Mouse (Mus musculus) brown adipose tissue, adult 24 weeks (tissue): ENCODE results near the gene Tprgl. TPM values are rescaled to one million over a fixed set of nuclear protein-coding genes. Genes with fewer than 3 reads are reported as not detected.

Experiments
- H3K27ac ChIP-seq: fragments of 200-500 bp; replicated peaks from 2 replicates; pipeline ENCODE4 v1.5.1; 2012; ENCODE audit warnings: low read depth, mild to moderate bottlenecking, low read length
- H3K4me1 ChIP-seq: fragments of 200-500 bp; 2 replicates; pipeline ENCODE4 v1.6.1; 2012; ENCODE audit warnings: low read length, mixed read lengths; ENCODE audit not compliant: control insufficient read depth, insufficient read depth, insufficient read length
- H3K4me3 ChIP-seq: fragments of 200-500 bp; 2 replicates; pipeline ENCODE4 v1.5.1; 2012; ENCODE audit warnings: low read depth, mild to moderate bottlenecking, low read length, moderate library complexity; ENCODE audit not compliant: insufficient read depth
- polyA plus RNA-seq: library from polyadenylated mRNA; stranded (reverse); fragments of >200 nt; gene quantifications from 2 replicates; pipeline ENCODE4 v1.2.4, GENCODE M21; 2012; ENCODE audit not compliant: missing spikeins, insufficient read depth, insufficient read length

Tprgl gene
- polyA plus RNA-seq = 105 and 132 TPM in 2 replicates

DNA sequence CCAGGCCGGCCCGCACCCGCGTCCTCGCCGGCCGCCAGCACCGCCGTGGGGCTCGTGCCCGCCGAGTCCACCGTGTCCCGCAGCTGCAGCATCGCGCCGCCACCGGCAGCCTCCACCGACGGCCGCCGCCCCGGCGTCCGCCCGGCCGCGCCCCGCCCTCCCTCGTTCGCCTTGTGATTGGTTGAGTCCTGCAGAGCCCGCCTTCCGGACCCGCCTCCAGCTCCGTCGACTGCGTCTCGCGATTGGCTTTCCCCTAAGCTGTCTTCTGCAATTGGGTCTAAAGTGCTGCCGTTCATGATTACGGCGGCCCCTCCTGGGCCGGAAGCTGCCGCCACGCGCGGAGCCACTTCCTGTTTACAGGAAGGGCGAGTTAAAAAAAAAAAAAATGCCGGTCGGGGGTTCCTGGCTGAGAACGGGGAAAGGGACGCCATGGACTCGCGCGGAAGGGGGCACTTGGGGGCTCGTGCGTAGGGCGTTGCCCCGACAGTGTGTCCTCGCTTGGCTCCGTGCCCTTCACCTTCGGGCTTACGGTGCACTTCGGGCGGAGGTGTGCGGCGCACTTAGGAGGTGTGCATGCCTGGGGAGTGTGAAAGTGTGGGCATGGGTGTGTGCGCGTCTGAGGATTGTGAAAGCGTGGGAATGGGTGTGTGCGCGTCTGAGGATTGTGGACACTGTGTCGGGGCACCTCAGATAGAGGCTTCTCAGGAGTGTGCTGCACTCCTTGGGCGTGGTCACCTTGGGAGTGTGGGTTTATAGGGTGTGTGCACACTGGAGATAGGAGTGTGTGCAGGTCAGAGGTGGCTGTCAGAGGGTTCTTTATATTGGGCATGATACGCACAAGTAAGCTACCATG is at the start of gene Tprgl:
Tprgl (minus strand) TSS at position 129 of the 853 bp plus-strand sequence.
- Histone ChIP-seq H3K4me3 (peak within 1 kb of the TSS; percentile 87), H3K4me1 (no peaks in the 10 kb centered on the region), H3K27ac (peak within 1 kb of the TSS; percentile 90)

DNA sequence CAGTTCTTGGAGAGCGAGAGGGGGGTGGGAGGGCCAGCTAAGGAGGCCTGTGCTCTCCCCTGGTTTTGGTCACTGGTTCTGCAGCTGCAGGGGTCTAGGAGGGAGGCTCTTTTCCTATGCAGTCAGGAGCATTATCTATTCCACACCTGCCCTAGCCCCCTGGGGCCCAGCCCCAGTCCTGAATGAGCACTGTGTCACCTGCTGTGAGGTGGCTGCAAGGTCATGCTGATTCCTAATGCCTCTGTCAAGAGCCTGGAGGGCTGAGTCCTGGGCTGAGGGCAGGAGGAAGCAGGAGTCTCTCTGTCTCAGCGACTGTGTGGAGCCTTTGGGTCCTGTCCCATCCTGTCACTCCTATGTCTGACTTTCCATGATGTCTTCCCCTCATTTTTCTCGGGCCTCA is 49.4 kb upstream of the Tprgl start:
- no peak overlapping the region for H3K27ac ChIP-seq
- H3K4me1 ChIP-seq = peaks cover 4% of the 10 kb centered on the region
- no peak overlapping the region for H3K4me3 ChIP-seq

DNA sequence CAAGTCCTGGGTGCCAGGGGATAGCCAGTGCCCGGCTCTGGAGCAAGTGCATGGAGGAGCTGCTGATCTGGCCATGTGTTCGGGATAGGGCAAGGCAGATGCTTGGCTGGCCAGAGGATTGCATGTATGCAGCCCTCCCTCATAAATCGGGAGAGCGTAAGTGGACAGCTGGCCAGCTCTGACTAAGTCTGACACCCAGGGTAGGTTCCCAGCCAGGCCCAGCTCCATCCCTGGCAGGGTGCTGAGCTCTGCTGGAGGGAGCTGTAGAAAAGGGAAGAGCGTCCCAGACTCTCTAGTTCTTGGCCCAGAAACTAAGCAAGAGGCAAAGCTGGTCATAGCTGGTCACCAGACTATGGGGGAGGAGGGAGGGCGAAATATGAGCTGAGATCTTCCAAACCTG is 48.6 kb upstream of the Tprgl start:
- Histone ChIP-seq H3K4me3 (no peak overlapping the region), H3K4me1 (peaks cover 9% of the 10 kb centered on the region), H3K27ac (no peak overlapping the region)

DNA sequence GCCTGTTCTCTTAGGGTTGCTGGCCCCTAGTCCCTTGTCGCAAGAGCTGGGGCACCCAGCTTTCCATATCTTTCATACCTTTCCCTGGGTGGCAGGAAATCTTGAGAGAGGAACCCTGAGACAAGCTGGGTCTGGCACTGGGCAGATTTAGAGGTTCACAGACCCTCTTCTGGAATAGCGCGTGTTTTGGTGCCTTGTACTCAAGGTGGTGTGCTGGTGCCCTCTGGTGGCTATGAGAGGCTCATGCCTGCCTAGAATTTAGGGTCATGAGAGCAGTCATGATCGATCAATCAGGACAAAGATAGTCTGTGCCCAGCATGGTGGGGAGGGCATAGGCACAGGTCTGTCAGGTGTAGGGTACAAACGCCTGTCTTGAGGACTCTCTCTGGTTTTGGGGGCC is 46.8 kb upstream of the Tprgl start:
- peaks cover 9% of the 10 kb centered on the region for H3K4me1 ChIP-seq
- H3K27ac ChIP-seq = no peak overlapping the region
- H3K4me3 ChIP-seq = no peak overlapping the region

DNA sequence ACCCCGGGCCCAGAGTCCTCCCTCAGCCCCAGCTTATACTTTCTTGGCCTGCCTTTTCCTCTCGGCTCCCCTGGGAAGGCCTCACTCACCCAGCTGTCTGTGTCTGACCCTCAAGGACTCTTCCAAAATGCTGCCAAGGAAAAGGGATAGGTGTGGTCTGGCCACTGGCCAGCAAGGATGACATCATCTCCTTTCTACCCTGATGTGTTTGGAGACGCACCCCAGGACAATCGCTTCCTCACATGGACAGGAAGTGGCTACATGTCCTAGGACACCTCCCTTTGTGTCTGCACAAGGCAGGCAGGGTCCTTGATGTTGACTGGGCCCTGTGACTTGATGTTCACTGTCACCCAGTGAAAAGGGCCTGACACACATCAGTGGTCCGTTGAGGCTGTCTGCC is 44.9 kb upstream of the Tprgl start:
- peaks cover 9% of the 10 kb centered on the region for H3K4me1 ChIP-seq
- no peak overlapping the region for H3K4me3 ChIP-seq
- no peak overlapping the region for H3K27ac ChIP-seq

DNA sequence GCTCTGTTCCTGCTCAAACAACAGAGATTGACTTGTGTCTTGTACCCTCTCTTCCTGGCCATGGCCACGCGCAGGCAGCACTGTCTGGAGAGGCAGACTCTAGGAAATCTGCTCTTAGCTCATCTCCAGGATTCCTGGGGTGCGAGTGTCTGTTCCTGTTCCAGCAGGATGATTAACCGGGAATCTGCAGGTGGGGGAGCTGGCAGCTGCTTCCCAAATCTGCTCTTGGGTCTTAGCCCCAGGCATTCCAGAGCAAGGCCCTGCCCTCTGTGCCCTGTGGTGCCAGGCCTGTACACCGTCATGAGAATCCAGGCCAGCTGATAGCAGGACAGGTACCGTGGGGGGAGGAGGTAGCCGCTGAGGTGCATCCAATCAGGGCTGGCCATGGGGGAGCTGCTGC is 44.1 kb upstream of the Tprgl start:
- no peak overlapping the region for H3K4me3 ChIP-seq
- peaks cover 9% of the 10 kb centered on the region for H3K4me1 ChIP-seq
- no peak overlapping the region for H3K27ac ChIP-seq

DNA sequence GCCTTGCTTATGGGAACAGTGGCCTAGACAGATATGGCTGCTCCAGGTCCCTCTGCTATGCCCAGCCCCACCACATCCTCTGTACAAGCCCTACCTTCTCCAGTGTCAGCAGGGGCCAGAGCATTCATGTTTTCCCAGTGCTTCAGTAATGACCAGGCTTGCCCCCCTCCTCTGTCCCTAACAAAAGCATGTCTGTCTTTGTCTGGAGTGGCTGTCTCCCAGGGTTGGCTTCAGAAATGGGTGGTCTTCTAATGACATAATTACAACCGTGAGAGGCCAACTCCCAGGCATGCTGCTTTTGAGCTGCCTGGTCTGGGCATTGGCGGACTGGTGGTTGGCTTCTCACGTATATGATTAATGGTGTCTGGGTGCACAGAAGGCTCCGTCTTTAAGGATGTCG is 41.0 kb upstream of the Tprgl start:
- no peak overlapping the region for H3K4me3 ChIP-seq
- H3K4me1 ChIP-seq = peaks cover 9% of the 10 kb centered on the region
- no peak overlapping the region for H3K27ac ChIP-seq

DNA sequence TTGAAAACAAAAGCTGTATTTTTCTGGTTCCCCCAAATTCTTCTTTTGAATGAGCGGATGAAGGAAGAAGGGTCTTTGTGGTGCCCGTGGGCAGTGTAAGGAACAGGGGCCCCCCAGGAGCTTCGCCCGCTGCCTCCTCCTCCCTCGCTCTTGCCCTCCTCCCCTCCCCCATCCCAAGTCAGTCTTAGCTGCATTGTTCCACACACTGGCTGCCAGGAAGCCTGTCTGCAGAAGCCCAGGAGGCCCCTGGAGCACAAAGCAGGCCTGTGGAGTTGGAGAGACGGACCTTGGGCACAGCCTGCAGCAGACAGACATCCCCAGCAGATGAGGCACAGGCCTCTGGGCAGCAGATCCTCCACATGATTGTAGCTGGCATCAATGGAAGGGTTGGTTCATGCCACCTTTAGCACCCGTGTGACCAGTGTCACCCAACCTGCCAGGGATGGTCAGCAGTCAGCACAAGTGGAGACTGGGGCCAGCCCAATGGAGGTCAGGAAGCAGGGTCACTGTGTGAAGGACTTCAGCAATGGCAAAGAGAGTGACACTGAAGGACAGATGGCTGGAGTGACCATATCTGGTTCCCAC is 38.0 kb upstream of the Tprgl start:
- no peak overlapping the region for H3K4me3 ChIP-seq
- H3K4me1 ChIP-seq = no peaks in the 10 kb centered on the region
- H3K27ac ChIP-seq = no peak overlapping the region

DNA sequence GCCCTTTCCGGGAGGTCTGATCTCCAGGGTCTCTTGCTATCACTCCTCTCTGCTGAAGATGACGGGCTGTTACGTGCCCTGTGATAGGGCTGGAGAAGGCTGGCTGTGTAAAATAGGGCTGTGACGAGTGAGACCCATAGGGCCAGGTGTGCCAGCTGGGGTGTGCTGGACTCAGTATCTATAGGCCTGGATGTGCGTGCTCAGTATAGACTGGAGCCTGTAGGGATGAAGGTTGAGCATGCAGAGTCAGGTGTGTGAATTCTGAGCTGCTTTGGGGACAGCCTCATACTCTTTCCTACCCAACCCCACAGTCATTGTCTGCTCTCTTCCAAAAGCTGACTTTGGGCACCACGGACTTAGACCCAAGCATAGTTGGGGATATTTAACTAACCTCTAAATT is 37.5 kb upstream of the Tprgl start:
- Histone ChIP-seq H3K4me3 (no peak overlapping the region), H3K27ac (no peak overlapping the region)

DNA sequence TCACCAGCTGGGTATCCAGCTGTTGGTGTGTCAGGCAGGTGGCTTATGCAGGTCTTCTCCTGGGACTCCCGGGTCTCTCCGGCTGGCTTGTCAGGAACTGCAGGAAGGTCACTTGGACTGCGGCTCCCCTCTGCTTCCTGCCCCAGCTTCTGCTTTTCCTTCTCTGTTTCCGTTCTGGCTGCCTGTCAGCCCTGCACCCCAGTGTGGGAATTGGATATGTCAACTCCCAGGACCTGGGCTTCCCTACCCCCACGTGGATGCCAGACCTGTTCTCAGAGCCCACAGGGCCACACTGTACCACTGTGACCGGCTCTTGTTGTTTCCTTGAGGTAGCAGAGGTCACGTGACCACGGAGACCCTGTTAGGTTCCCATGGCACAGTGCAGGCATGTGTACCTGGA is 28.5 kb upstream of the Tprgl start:
- Histone ChIP-seq H3K4me1 (peaks cover 11% of the 10 kb centered on the region), H3K27ac (peak overlapping the region; percentile 1; the same call in 1 of the 2 replicates), H3K4me3 (no peak overlapping the region)

More for the DNA sequence above, 37.5 kb upstream of the Tprgl start:
- H3K4me1 ChIP-seq = no peaks in the 10 kb centered on the region

DNA sequence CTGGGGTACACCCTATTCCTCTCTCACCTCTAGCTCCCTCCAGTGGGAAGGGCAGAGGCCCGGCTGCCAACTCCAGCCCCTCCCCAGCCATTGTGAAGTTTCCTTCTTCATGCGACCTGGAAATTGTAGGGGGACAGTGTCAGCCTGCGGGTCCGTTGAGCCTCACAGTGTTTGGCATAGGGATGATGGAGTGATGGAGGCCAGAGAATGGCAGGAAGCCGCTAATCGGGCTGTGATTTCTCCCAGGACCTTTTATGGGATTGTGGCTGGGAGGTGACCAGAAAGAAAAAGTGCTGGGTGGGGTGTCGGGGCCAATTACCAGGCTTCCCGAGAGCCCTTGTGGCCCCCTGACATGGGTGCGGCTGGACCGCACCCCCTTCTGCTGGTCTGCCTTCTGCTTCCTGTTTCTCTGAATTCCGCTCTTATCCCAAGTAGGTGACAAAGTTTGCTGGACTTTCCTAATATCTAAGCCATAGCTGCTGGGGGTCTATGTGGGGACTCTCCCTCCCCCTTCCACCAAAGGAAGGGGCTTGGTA is 25.6 kb upstream of the Tprgl start:
- Histone ChIP-seq H3K4me3 (no peak overlapping the region), H3K4me1 (peaks cover 11% of the 10 kb centered on the region), H3K27ac (no peak overlapping the region)

DNA sequence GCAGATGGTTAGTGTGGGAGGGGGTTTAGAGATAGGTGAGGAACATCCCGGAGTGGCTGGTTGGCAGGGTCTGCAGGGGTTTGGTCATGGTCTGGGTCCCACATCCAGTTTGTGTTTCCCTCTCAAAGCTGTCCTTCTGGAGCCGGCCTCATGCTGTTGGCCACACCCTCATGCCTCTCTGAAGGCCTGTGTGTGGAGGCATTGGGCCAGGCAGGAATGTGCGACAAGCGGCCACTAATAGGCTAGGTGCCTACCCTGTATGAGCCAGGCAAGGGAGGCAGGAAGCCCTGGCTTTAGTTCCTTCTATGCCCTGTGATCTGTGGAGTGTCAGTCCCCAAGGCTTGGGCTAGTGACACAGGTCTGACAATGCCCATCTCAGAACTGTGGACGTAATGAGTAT is 24.5 kb upstream of the Tprgl start:
- H3K27ac ChIP-seq = peak overlapping the region; percentile 43
- no peak overlapping the region for H3K4me3 ChIP-seq
- H3K4me1 ChIP-seq = peaks cover 11% of the 10 kb centered on the region

DNA sequence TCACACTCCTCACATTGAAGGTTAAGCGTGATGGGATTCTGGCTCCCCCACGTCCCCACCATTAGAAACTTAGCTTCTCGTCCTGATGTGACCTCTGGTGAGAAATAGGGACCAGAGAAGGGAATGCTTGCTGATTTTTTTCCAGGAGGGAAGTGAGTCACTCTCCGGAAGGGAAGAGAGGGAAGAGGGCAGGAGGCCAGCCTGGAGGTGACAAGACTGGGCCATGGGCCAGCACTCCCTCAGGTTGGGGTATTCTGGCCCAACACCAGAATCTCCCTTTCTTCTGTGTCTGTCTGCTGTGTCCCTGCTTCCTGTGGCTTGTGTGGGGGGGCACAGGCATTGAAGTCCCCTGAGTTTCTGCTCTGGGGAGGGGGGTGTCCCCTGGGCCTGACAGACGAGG is 23.1 kb upstream of the Tprgl start:
- Histone ChIP-seq H3K27ac (no peak overlapping the region), H3K4me1 (peaks cover 4% of the 10 kb centered on the region; the same call in 1 of the 2 replicates), H3K4me3 (no peak overlapping the region)

DNA sequence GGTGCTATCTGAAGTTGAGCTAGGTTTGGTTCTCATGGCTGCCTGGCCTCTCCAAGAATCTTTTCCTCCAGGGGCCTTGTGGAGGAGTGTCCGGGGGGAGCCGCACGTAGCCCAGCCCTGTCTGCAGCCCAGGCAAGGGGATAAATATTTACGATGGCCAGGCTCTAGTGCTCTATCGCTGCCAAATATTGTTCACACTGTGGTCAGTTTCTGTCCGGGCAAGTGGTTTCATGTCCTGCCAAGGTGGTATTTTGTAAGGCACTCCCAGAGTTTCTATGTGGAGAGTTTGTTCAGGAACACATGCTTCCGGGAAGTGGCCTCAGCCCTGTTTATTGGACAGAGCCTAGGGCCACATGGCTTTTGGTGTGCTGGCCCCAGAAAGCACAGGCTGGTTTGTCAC is 20.5 kb upstream of the Tprgl start:
- no peak overlapping the region for H3K4me3 ChIP-seq
- 0 out of 2 replicates have a peak, but pooled peaks cover 2% of the 10 kb centered on the region for H3K4me1 ChIP-seq
- no peak overlapping the region for H3K27ac ChIP-seq

DNA sequence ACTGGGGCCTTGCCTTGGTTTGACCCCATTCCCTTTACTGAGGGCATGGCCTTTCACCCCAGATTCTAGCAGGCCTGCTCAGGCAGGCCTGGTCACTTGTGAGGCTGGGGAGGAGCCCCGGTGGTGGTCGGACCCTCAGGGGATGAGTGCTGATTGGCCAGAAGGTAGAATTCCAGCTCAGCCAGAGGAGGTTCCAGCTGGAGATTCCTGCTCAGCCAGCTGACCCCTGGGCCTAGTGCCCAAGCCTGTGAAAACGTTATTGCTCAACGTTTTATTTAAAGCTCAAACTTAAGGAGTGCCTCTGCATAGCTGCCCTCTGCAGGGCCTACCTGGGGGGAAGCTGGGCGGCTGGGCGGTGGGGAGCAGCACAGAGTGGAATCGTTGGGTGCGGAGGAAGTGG is 16.8 kb upstream of the Tprgl start:
- H3K27ac ChIP-seq = no peak overlapping the region
- H3K4me3 ChIP-seq = no peak overlapping the region
- H3K4me1 ChIP-seq = 0 out of 2 replicates have a peak, but pooled peaks cover 2% of the 10 kb centered on the region
